Mouse (Mus musculus) ES-E14 (cell line): ENCODE results near the gene Cfap74.

Experiments
- CHD2 ChIP-seq: IDR thresholded peaks from 2 replicates; pipeline ENCODE4 v1.6.1; 2014; ENCODE audit warnings: mild to moderate bottlenecking, low read depth, low read length, inconsistent platforms
- HCFC1 ChIP-seq: IDR thresholded peaks from 2 replicates; pipeline ENCODE4 v1.6.1; 2012; ENCODE audit warnings: low read length, inconsistent platforms, borderline replicate concordance; ENCODE audit not compliant: insufficient read depth
- MAFK ChIP-seq: IDR thresholded peaks from 2 replicates; pipeline ENCODE4 v1.6.1; 2014; ENCODE audit warnings: mild to moderate bottlenecking, low read depth, low read length, inconsistent platforms; ENCODE audit not compliant: insufficient read depth
- ZC3H11A ChIP-seq: IDR thresholded peaks from 2 replicates; pipeline ENCODE4 v1.6.1; 2012; ENCODE audit warnings: low read depth, mild to moderate bottlenecking, inconsistent platforms, low read length, borderline replicate concordance
- ZNF384 ChIP-seq: IDR thresholded peaks from 2 replicates; pipeline ENCODE4 v1.6.1; 2012; ENCODE audit warnings: low read depth, low read length, inconsistent platforms

DNA sequence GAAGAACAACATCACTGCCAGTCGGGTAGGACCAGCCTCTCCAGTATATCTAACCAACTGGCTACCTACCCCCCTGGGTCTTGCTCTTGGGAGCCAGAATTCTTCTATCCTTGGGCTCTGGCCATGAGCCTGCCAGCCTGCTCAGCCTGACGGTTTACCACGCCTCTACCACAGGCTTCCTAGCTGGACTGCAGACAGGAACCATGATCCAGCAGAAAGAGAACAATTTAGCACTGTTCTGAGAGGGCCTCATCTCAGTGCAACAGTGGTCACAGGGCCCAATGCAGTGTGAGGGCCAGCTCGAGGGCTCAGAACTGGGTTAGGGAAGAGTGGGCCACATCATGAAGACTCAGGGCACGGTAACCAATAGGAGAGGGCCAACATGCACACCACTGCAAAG lies 15.0 kb downstream of the Cfap74 start:
- no peak for TF ChIP-seq ZC3H11A
- no peak for TF ChIP-seq MAFK
- no peak for TF ChIP-seq HCFC1
- TF ChIP-seq CHD2 = no peak
- no peak for TF ChIP-seq ZNF384
